Mouse (Mus musculus) kidney, adult 2 months (tissue): Measurements from ENCODE around the gene Slc32a1.

Experiments
- CTCF ChIP-seq: fragments of 200-500 bp; conservative IDR thresholded peaks from 2 replicates; pipeline ENCODE4 v1.5.1; 2011; ENCODE audit warnings: low read depth, mild to moderate bottlenecking, control low read depth, low read length, moderate library complexity, mixed read lengths; ENCODE audit not compliant: insufficient read depth, insufficient read length
- POLR2A ChIP-seq: fragments of 200-500 bp; IDR thresholded peaks from one replicate; pipeline ENCODE4 v1.6.1; 2011; ENCODE audit warnings: low read depth, low read length, control low read depth

- TF ChIP-seq CTCF = no peak
- no peak for TF ChIP-seq POLR2A
Measured at GRCm38 (mm10) chr2:158612671-158613250, 2.2 kb downstream of the Slc32a1 start.
